Comparison of ENCODE assay signal across 8 mouse cellular contexts in genomic region chr9:65679181-65679761, GRCm38 (mm10). TPM values are rescaled to one million over a fixed set of nuclear protein-coding genes. Genes with fewer than 3 reads are reported as not detected.
DNase-seq lines count a peak whose midpoint lies in the region; ATAC-seq and TF ChIP-seq lines count a peak whose summit lies in the region.

No protein-coding gene starts in this region.

- peak; percentile 87 for DNase-seq in ZHBTc4 (ENCODE audit: low read depth, low spot score)
- peak; percentile 53 to 72 for DNase-seq in cerebellum, postnatal 14 days
- peak; percentile 80 for DNase-seq in gastrocnemius, postnatal 25 days
- DNase-seq in intestine, embryonic 14.5 days (ENCODE audit: low spot score) = peak; percentile 61
- DNase-seq in liver, embryonic 14.5 days (ENCODE audit: low read depth in 3 of 3, low spot score in 3 of 3) = no peak
- DNase-seq in thymus, postnatal 4 days = no peak

- TF ChIP-seq CTCF in liver, embryonic 14.5 days (IDR thresholded peaks at IDR 0.05; ENCODE audit: low read depth) = no peak

- TF ChIP-seq EP300 in liver, embryonic 14.5 days (IDR thresholded peaks at IDR 0.05; ENCODE audit: low read depth) = no peak

- H3K4me1 ChIP-seq in intestine, embryonic 14.5 days (replicated peaks; ENCODE audit: control insufficient read depth, insufficient read depth, low read length) = peaks cover 47% of the 10 kb centered on the region
- peaks cover 8 to 18% of the 10 kb centered on the region in 2 experiments for H3K4me1 ChIP-seq in liver, embryonic 14.5 days (replicated peaks; ENCODE audit: control insufficient read depth in 2 of 2, insufficient read depth in 2 of 2, low read length in 1 of 2)
- H3K4me1 ChIP-seq in neural tube, embryonic 14.5 days (ENCODE audit: control insufficient read depth, insufficient read depth, low read length) = peaks cover 46% of the 10 kb centered on the region

- H3K27me3 ChIP-seq in intestine, embryonic 14.5 days (replicated peaks; ENCODE audit: control insufficient read depth, insufficient read depth, low read length) = no peaks in the 10 kb centered on the region
- no peaks in the 10 kb centered on the region for H3K27me3 ChIP-seq in liver, embryonic 14.5 days (ENCODE audit: control insufficient read depth, insufficient read depth, low read length)
- no peaks in the 10 kb centered on the region for H3K27me3 ChIP-seq in neural tube, embryonic 14.5 days (ENCODE audit: control insufficient read depth, insufficient read depth, low read length)

- H3K27ac ChIP-seq in intestine, embryonic 14.5 days (ENCODE audit: low read depth) = peak overlapping the region; percentile 62
- no peak overlapping the region for H3K27ac ChIP-seq in liver, embryonic 14.5 days
- H3K27ac ChIP-seq in neural tube, embryonic 14.5 days (ENCODE audit: low read depth, low read length) = no peak overlapping the region; the same call in 1 of the 2 replicates

- no peaks in the 10 kb centered on the region for H3K36me3 ChIP-seq in intestine, embryonic 14.5 days (ENCODE audit: control insufficient read depth, insufficient read depth, low read length)
- H3K36me3 ChIP-seq in liver, embryonic 14.5 days (replicated peaks; ENCODE audit: control insufficient read depth, insufficient read depth, low read depth) = no peaks in the 10 kb centered on the region
- no peaks in the 10 kb centered on the region for H3K36me3 ChIP-seq in neural tube, embryonic 14.5 days (ENCODE audit: control insufficient read depth, insufficient read depth, low read length)

- 13% methylated on average over 5 of the region's 5 CpGs for WGBS in intestine, embryonic 14.5 days
- 64% methylated on average over 5 of the region's 5 CpGs for WGBS in liver, embryonic 14.5 days (ENCODE audit: insufficient replicate concordance)
- 20% methylated on average over 5 of the region's 5 CpGs for WGBS in neural tube, embryonic 14.5 days

- H3K4me3 ChIP-seq in intestine, embryonic 14.5 days (ENCODE audit: low read depth, low read length) = peak overlapping the region; percentile 24
- no peak overlapping the region for H3K4me3 ChIP-seq in liver, embryonic 14.5 days (ENCODE audit: insufficient read depth in 1 of 2, low read depth in 2 of 2, low read length in 2 of 2)
- H3K4me3 ChIP-seq in neural tube, embryonic 14.5 days (ENCODE audit: low read depth, low read length) = peak overlapping the region; percentile 23

- peak overlapping the region; percentile 27 for H3K9ac ChIP-seq in intestine, embryonic 14.5 days (ENCODE audit: low read length)
- no peak overlapping the region for H3K9ac ChIP-seq in liver, embryonic 14.5 days (replicated peaks)
- H3K9ac ChIP-seq in neural tube, embryonic 14.5 days (replicated peaks; ENCODE audit: low read depth, low read length) = peak overlapping the region; percentile 37; the same call in 1 of the 2 replicates

- no peaks in the 10 kb centered on the region for H3K9me3 ChIP-seq in intestine, embryonic 14.5 days (ENCODE audit: control insufficient read depth, low read length)
- no peaks in the 10 kb centered on the region for H3K9me3 ChIP-seq in liver, embryonic 14.5 days (ENCODE audit: control insufficient read depth, low read length)
- H3K9me3 ChIP-seq in neural tube, embryonic 14.5 days (ENCODE audit: control insufficient read depth, low read length) = no peaks in the 10 kb centered on the region

- no peak for ATAC-seq in intestine, embryonic 14.5 days (replicated peaks; ENCODE audit: low FRiP score, low TSS enrichment, low read depth)
- no peak for ATAC-seq in liver, embryonic 14.5 days (ENCODE audit: insufficient read depth)
- ATAC-seq in neural tube, embryonic 14.5 days (ENCODE audit: low read depth) = no peak
- ATAC-seq in erythroblast, adult 5-6 weeks (replicated peaks; ENCODE audit: low FRiP score, poor library complexity, severe bottlenecking) = no peak

- H3K4me2 ChIP-seq in intestine, embryonic 14.5 days (ENCODE audit: low read length) = peak overlapping the region; percentile 85
- H3K4me2 ChIP-seq in liver, embryonic 14.5 days (ENCODE audit: low read depth) = 0 out of 2 replicates have a peak overlapping the region, but pooled peaks have one; percentile 29
- H3K4me2 ChIP-seq in neural tube, embryonic 14.5 days (ENCODE audit: low read depth, low read length) = peak overlapping the region; percentile 73

RNA-seq across cellular contexts. Expression of gene Oaz2, which starts 11.5 kb away (rescaled TPM):
- total RNA-seq in gastrocnemius, postnatal 25 days (2021) = 100 to 1,000 TPM; 231 to 232 TPM
- polyA plus RNA-seq in intestine, embryonic 14.5 days (2014; fragmentation: Nextera tagmentation; extraction: Ambion mirVana) = 166 and 184 TPM in 2 replicates
- polyA plus RNA-seq in liver, embryonic 14.5 days (2012; rRNA removed) = 17.2 and 21.5 TPM in 2 replicates
- polyA plus RNA-seq in liver, embryonic 14.5 days (2014; fragmentation: Nextera tagmentation; extraction: Ambion mirVana) = 29.6 and 33.2 TPM in 2 replicates
- polyA plus RNA-seq in neural tube, embryonic 14.5 days (2014; fragmentation: Nextera tagmentation; extraction: Ambion mirVana) = 254 and 315 TPM in 2 replicates
- 8.3 and 9.0 TPM in 2 replicates for total RNA-seq in erythroblast, adult 5-6 weeks (2015; ENCODE audit: low replicate concordance)
- 16.3 and 17.7 TPM in 2 replicates for total RNA-seq in erythroblast, adult 5-6 weeks (2017; ENCODE audit: low replicate concordance)

RNA-seq across cellular contexts. Expression of gene Rbpms2, which starts 49.8 kb away (rescaled TPM):
- 1 to 10 TPM; 1.4 to 2.8 TPM for total RNA-seq in gastrocnemius, postnatal 25 days (2021)
- 28.2 and 32.3 TPM in 2 replicates for polyA plus RNA-seq in intestine, embryonic 14.5 days (2014; fragmentation: Nextera tagmentation; extraction: Ambion mirVana)
- polyA plus RNA-seq in liver, embryonic 14.5 days (2012; rRNA removed) = 8.9 and 11.6 TPM in 2 replicates
- 11.9 and 13.9 TPM in 2 replicates for polyA plus RNA-seq in liver, embryonic 14.5 days (2014; fragmentation: Nextera tagmentation; extraction: Ambion mirVana)
- polyA plus RNA-seq in neural tube, embryonic 14.5 days (2014; fragmentation: Nextera tagmentation; extraction: Ambion mirVana) = 2.5 and 3.9 TPM in 2 replicates
- total RNA-seq in erythroblast, adult 5-6 weeks (2015; ENCODE audit: low replicate concordance) = 0.84 TPM in 1 of 2 replicates, not detected in the other
- 0.17 TPM in 1 of 2 replicates, not detected in the other for total RNA-seq in erythroblast, adult 5-6 weeks (2017; ENCODE audit: low replicate concordance)

Comparison
In these comparisons a context has a peak if more than half of its experiments do, and no peak if none do; other contexts are left out.
1. DNase-seq: peak in ZHBTc4 (single experiment), cerebellum, postnatal 14 days (2 of 2), gastrocnemius, postnatal 25 days (single experiment) and intestine, embryonic 14.5 days (single experiment); none in liver, embryonic 14.5 days (0 of 3) and thymus, postnatal 4 days (single experiment).
2. H3K4me2 ChIP-seq: peak in every context shown above with its lines; median percentile 85 in intestine, embryonic 14.5 days; 73 in neural tube, embryonic 14.5 days; 29 in liver, embryonic 14.5 days.
3. H3K4me3 ChIP-seq: peak in intestine, embryonic 14.5 days (single experiment) and neural tube, embryonic 14.5 days (single experiment); none in liver, embryonic 14.5 days (0 of 2).